Mouse (Mus musculus) hindbrain, postnatal 0 days (tissue): ENCODE measurements at regions not wholly inside any gene's neighbourhood (a gene's known extent, or its start where the extent isn't known, plus 50 kb on each side); places are given as distances from the start of the nearest gene placed in this dataset.

Experiments used
- ATAC-seq: fragments of 200-750 bp; cut with Nextera tagmentation; 2 replicates; pipeline ENCODE4 v1.8.0; 2017; ENCODE audit warnings: mild to moderate bottlenecking, moderate TSS enrichment, moderate library complexity
- DNase-seq: peaks from one replicate; pipeline ENCODE4 v3.0.0-alpha.2; 2015; ENCODE audit warnings: low spot score
- H3K27ac ChIP-seq: fragments of 300-500 bp; sonication (generic); 2 replicates; pipeline ENCODE4 v1.5.1; 2014; ENCODE audit warnings: mild to moderate bottlenecking
- H3K27me3 ChIP-seq: fragments of 300-500 bp; sonication (generic); 2 replicates; pipeline ENCODE4 v1.6.1; 2014; ENCODE audit warnings: low read length, mixed read lengths; ENCODE audit not compliant: insufficient read depth
- H3K36me3 ChIP-seq: fragments of 300-500 bp; sonication (generic); 2 replicates; pipeline ENCODE4 v1.6.1; 2014; ENCODE audit warnings: low read length, mixed read lengths; ENCODE audit not compliant: insufficient read depth
- H3K4me1 ChIP-seq: fragments of 300-500 bp; sonication (generic); 2 replicates; pipeline ENCODE4 v1.6.1; 2014; ENCODE audit warnings: antibody characterized with exemption, low read length, mixed read lengths; ENCODE audit not compliant: insufficient read depth
- H3K4me2 ChIP-seq: fragments of 300-500 bp; sonication (generic); 2 replicates; pipeline ENCODE4 v1.6.1; 2014; ENCODE audit warnings: low read depth, mild to moderate bottlenecking, low read length, moderate library complexity, mixed read lengths
- H3K4me3 ChIP-seq: fragments of 300-500 bp; sonication (generic); 2 replicates; pipeline ENCODE4 v1.5.1; 2014; ENCODE audit warnings: low read length
- H3K9ac ChIP-seq: fragments of 300-500 bp; sonication (generic); replicated peaks from 2 replicates; pipeline ENCODE4 v1.6.1; 2014; ENCODE audit warnings: mild to moderate bottlenecking, low read length, moderate library complexity, mixed read lengths
- H3K9me3 ChIP-seq: fragments of 300-500 bp; sonication (generic); 2 replicates; pipeline ENCODE4 v1.6.1; 2016; ENCODE audit warnings: low read length, mixed read lengths
- CTCF ChIP-seq: IDR thresholded peaks from 2 replicates; pipeline ENCODE4 v1.5.1; 2016; ENCODE audit warnings: antibody characterized with exemption, control low read depth, low read depth
- WGBS: fragments of 180-500 bp; shearing (Covaris S2); extraction: QIAGEN DNeasy Blood & Tissue Kit; methylation state at CpG from one replicate; pipeline ENCODE4 v1.1.7; 2014; 5-methylcytosine and 5-hydroxymethylcytosine counted together

DNA sequence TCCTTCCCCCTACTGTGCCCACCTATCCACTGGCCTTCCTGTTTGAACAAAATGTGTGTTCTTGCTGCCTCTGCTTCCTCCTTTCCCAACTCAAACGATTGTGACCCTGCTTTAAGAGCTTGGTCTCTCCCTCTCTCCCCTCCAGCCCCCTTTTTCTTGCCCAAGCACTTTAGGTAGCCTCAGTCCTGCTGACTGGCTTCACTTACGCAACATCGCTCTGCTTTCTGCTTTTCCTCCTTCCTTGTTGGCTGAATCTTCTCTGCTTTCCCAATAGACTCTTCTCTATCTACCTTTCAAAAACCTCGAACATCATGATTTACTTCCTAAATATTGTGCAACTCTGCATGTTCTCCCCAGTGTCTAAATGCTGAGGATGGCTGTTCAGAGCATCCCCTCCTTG is 2538.4 kb upstream of the Gm7489 start:
- WGBS, result 87% methylated on average over 4 of the region's 4 CpGs

DNA sequence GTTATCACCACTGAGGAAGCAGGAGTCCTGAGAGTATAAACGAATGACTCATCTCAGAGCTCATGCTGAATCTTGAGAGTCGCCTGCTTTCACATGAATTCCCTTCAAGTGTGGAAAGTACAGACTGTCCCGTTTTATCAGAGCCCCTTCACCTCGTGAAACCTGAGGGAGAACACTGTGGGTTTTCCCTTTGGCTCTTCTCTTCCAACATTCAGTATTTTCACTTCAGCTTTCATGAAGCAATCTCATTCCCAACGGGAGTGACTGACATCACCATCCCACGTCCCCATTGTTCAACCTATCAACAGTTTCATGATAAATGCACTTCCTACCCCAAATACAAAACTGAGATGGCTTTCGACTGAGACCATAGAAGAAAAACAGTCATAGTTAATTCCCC is 2521.3 kb upstream of the Gm7489 start:
- no peak overlapping the region for H3K4me2 ChIP-seq
- no peaks in the 10 kb centered on the region for H3K4me1 ChIP-seq
- 75% methylated on average over 7 of the region's 7 CpGs for WGBS
- DNase-seq, result no peak
- no peak for TF ChIP-seq CTCF
- H3K36me3 ChIP-seq, result no peaks in the 10 kb centered on the region
- no peaks in the 10 kb centered on the region for H3K9me3 ChIP-seq
- no peak overlapping the region for H3K9ac ChIP-seq
- H3K27ac ChIP-seq, result no peak overlapping the region
- H3K4me3 ChIP-seq, result no peak overlapping the region
- ATAC-seq, result no peak
- H3K27me3 ChIP-seq, result no peaks in the 10 kb centered on the region

More for the DNA sequence above, 2538.4 kb upstream of the Gm7489 start:
- Histone ChIP-seq H3K4me1 (no peaks in the 10 kb centered on the region), H3K9me3 (no peaks in the 10 kb centered on the region), H3K27me3 (no peaks in the 10 kb centered on the region), H3K27ac (no peak overlapping the region), H3K9ac (no peak overlapping the region), H3K4me3 (no peak overlapping the region), H3K4me2 (no peak overlapping the region), H3K36me3 (no peaks in the 10 kb centered on the region)
- ATAC-seq, result no peak
- TF ChIP-seq CTCF, result no peak
- no peak for DNase-seq

DNA sequence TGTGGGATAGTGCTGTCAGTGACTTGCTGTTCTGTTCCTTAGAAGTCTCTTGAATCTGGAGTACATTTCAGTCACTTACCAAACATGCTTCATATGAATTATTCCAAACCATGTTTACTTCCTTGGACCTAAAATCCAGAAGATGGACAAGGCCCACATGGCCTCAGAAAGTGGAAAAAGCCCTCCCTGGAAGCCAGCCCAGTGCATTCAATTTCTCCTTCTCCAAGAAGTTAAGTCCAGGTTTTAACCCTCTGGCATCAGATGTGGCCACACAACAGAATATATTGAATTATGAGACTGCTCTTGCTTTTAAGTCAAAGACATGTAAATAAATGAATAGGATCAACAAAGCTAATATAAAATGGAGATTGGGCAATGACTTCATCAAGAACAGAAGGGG is 2513.5 kb upstream of the Gm7489 start:
- H3K27me3 ChIP-seq, result no peaks in the 10 kb centered on the region
- DNase-seq, result no peak
- H3K4me1 ChIP-seq, result no peaks in the 10 kb centered on the region
- no peak overlapping the region for H3K27ac ChIP-seq
- H3K9ac ChIP-seq, result no peak overlapping the region
- no peak overlapping the region for H3K4me3 ChIP-seq
- no peak for ATAC-seq
- no peak for TF ChIP-seq CTCF
- no peaks in the 10 kb centered on the region for H3K9me3 ChIP-seq
- H3K36me3 ChIP-seq, result no peaks in the 10 kb centered on the region
- no peak overlapping the region for H3K4me2 ChIP-seq

DNA sequence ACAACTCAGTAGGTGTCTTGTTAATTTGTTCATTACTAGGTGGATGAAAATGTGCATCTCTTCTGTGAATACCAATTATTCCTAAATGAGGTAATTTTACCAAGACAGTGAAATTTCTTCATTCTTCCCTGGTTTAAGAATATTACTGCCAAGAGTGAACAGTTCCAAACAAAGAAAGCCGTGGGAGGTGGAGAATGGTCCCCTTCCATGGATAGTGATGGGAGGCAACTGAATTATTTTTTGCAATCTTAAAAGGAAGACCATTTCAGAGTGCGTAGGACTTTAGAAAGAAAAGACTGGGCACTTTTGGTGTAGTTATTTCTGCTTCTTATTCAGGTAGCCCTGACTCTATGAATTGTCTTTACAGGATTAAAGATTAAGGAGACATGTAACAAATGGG is 2494.3 kb upstream of the Gm7489 start:
- no peak overlapping the region for H3K4me3 ChIP-seq
- no peak overlapping the region for H3K4me2 ChIP-seq
- no peaks in the 10 kb centered on the region for H3K27me3 ChIP-seq
- no peak overlapping the region for H3K9ac ChIP-seq
- DNase-seq (no peak), ATAC-seq (no peak)
- no peaks in the 10 kb centered on the region for H3K9me3 ChIP-seq
- TF ChIP-seq CTCF, result no peak
- H3K27ac ChIP-seq, result no peak overlapping the region
- no peaks in the 10 kb centered on the region for H3K36me3 ChIP-seq
- H3K4me1 ChIP-seq, result no peaks in the 10 kb centered on the region
- WGBS, result 78% methylated on average over 2 of the region's 2 CpGs

DNA sequence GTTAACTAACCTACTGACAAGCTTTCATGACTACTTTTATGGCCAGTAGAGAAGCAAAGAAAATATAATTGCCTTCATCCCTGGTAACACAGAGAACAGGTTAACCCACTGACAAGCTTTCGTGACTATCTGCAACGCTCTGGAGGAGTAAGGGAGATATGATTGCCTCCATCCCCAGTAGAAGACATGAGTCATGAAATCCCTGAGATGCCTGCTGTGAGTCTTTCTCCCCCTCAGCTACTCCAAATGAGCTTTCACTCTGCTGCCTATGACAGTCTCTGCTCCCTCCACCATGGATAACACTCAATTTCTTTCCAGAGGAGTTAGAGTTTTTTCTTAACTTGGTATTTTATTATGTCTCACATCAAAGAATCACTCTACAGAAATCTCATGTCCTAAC is 2493.4 kb upstream of the Gm7489 start:
- 88% methylated on average over 2 of the region's 2 CpGs for WGBS
- Histone ChIP-seq H3K9me3 (no peaks in the 10 kb centered on the region), H3K9ac (no peak overlapping the region), H3K4me2 (no peak overlapping the region), H3K4me1 (no peaks in the 10 kb centered on the region), H3K4me3 (no peak overlapping the region), H3K27ac (no peak overlapping the region), H3K27me3 (no peaks in the 10 kb centered on the region), H3K36me3 (no peaks in the 10 kb centered on the region)
- TF ChIP-seq CTCF, result no peak
- ATAC-seq (no peak), DNase-seq (no peak)

DNA sequence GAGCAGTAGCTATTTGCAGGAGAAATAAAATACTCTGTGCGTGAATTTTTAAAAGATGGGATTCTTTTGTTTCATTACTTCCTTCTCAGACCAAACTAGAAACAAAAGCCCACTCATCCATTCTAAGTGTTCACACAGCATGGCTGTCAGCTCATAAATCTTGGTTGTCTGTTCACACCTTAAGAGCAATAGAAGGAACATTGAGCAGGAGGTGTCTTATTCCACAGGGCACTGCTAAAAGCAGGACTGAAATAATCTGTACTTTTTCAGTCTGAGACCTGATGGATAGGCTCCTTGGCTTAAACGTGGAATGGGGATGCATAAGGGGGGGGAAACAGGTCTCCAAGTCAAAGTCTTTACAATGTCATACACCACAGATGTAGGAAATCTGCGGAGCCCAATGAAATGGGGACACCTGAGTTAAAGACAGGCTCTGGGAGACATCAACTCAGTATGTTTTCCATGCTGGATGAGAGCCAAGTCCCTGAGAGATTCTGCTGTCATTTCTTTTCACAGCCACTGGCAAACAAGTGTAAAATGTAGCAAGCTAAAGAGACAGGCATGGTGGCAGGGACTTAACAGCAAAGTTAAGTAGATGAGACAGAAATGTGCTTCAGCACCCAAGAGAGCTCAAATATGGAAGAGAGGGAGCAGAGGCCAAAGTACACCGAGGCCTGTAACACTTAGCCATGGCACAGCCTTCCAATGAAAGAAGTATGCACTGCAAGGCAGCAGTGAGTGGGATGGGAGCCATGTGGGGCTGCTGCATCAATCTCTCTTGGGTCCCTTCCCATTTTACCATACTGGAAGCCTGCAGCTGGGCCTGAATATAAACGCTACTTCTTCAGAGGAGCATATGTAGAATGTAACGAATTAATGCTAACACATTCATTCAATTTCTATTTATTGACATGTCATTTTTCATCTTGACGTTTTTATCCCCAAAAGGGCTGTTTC is 2492.0 kb upstream of the Gm7489 start:
- no peak for ATAC-seq
- Histone ChIP-seq H3K27me3 (no peaks in the 10 kb centered on the region), H3K4me1 (no peaks in the 10 kb centered on the region), H3K27ac (no peak overlapping the region), H3K4me3 (no peak overlapping the region), H3K36me3 (no peaks in the 10 kb centered on the region), H3K4me2 (no peak overlapping the region), H3K9me3 (no peaks in the 10 kb centered on the region), H3K9ac (no peak overlapping the region)
- TF ChIP-seq CTCF, result no peak
- peak; percentile 39 for DNase-seq
- 58% methylated on average over 7 of the region's 7 CpGs for WGBS

DNA sequence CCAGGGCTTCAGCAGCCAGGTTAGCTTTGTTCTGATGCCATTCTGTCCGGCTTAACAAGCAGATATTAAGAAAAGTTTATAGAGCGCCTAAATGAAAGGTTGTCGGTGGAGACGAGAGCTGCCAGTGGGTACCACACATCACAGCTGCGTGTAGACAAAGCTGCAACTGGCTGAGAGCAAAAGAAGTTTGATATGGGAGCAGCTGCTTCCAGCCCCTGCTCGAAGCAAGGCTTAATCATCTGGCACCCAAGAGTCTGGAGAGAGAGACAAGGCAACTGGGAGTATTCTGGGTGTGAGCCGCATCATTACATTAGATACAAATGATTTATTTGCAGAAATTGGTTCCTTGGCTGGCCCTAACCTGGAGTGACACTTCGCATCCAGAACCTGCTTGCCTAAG is 2488.7 kb upstream of the Gm7489 start:
- H3K4me3 ChIP-seq, result no peak overlapping the region
- no peaks in the 10 kb centered on the region for H3K36me3 ChIP-seq
- TF ChIP-seq CTCF, result no peak
- 69% methylated on average over 8 of the region's 8 CpGs for WGBS
- no peak overlapping the region for H3K4me2 ChIP-seq
- no peaks in the 10 kb centered on the region for H3K27me3 ChIP-seq
- ATAC-seq, result no peak
- H3K9me3 ChIP-seq, result no peaks in the 10 kb centered on the region
- H3K27ac ChIP-seq, result no peak overlapping the region
- no peak overlapping the region for H3K9ac ChIP-seq
- DNase-seq, result no peak
- no peaks in the 10 kb centered on the region for H3K4me1 ChIP-seq
